Mouse (Mus musculus) adrenal gland, adult 18-20 months (tissue): ENCODE measurements around the gene Tagln3. TPM values are rescaled to one million over a fixed set of nuclear protein-coding genes. Genes with fewer than 3 reads are reported as not detected.
A peak's percentile ranks its signal among the peaks of the same experiment; 100 is the strongest.

Experiments
- DNase-seq, 2 experiments: peaks; one replicate each; pipeline ENCODE4 v3.0.0; 2021 to 2022; ENCODE audit warnings: low spot score in 2 of 2
- total RNA-seq, 2 experiments: library from RNA; stranded (reverse); gene quantifications; 1 replicate in 1 of 2; 2 replicates in 1 of 2; pipeline ENCODE4 v1.2.3; 2021

Gene Tagln3
- total RNA-seq, 2 experiments from 2014 or later: 3.4 to 4.8 TPM

DNA sequence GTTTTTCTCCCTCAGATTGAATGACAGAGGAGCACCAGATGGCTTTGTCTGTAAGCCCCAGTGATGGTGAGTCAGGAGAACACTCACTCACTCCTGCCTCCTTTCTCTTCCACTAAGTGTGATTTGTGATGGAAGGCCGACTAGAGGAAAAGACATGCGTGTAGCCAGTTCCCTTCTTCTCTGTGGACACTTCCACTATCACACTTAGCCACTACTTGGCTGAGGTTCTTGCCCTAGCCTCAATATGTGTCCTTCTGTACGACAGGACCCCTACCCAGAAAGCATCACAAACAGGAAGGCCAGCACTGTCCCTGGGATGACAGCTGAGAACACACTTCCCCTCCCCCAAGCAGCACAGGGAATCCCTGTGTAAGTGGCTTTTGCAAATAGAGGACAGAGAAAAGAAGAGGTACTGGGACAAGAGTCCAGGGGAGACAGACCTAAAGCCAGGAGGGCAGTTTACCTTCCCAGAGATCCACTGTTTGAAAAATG is 1.9 kb downstream of the Tagln3 start:
- no peak for DNase-seq

DNA sequence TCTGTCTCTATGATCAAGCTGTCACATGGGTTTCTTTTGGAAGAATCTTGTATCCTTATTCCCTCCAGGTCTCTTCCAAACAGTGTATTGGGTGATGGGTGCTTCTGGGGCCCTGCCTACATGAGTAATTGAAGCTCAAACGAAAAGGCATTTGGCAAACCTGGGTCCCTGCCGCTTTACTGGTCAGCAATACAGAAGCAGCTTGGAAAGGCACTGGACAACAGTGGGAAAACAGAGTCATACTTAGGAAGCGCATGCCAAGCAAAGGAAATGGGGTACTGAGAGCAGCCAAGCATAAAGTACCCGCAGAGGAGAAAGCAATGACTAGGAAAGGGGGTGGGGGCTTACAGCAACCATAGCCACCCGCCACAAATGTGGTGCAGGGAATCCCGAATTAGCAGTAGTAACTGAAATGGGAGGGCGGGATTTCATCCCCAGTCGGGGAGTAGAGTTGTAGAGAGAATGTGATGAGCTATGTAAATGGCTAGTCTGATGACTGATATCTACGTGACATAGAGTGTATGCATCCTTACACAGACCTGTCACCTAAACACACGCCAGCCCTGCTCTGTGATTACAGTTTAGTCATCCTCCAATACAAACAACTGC is 4.3 kb downstream of the Tagln3 start:
- DNase-seq: no peak

DNA sequence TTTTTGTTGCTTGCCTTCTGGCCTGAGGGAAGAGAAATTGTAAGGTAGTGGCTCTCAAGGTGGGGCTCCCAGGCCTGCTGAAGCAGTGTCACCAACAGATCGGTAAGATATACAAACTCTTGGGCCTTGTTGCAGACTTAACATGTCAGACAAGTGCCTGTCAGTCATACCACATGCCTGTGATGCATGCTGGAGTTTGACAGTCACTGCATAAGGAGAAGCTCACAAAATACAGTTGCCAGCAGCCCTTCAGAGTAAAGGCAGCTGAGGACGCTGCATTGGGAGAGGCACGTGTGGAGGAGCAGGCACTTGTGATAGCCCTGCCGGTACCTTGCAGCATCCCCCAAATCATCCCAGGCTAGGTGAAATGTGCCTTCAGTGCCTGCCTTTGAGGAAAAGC is 6.1 kb downstream of the Tagln3 start:
- DNase-seq: no peak

DNA sequence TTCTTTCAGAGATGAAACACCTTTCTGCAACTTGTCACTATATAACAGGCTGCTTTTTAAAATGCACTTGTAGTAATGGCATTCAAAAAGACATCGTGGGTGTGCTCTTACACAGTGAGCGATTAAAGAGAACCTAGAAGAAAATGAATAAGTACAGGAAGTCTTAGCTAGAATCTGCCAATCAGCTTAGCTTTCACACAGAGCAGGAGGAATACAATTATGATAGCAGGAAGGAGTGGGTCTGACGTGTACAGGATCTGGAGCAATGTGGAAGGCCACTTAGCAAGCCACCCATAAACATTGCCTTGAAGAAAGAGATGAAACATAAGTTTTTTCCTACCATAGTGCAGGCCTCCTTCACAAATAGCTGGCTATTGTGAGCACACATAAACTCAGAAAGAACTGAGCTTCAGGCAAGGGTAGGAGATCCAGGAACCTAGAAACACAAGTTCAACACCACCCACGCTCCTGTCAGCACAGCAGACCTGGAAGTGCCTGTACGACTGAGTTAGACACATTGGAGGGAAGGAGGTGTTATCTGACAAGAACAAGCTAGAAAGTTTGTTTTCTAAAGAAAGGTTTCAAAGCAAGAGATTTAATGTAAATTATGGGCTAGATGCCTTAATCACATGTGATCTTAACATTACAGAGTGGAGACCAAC is 9.8 kb downstream of the Tagln3 start:
- no peak for DNase-seq

DNA sequence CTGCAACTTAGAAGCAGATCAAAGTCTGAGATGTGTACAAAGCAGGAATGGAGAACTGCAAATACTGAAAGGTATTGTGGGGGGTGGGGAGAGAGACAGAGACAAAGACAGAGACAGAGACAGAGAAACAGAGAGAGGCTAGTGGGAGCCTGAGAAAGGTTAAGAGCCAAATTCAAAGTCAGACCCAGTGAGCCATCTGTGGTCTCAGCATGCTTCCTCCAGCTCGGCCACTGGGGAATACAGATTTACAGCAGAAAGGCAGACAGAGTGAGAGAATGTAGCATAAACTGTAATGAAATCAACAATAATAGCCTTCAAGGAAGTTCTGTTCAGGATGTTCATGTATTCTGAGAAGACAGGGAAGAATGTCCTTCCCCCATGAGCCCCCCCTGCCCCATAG is 10.5 kb downstream of the Tagln3 start:
- no peak for DNase-seq

DNA sequence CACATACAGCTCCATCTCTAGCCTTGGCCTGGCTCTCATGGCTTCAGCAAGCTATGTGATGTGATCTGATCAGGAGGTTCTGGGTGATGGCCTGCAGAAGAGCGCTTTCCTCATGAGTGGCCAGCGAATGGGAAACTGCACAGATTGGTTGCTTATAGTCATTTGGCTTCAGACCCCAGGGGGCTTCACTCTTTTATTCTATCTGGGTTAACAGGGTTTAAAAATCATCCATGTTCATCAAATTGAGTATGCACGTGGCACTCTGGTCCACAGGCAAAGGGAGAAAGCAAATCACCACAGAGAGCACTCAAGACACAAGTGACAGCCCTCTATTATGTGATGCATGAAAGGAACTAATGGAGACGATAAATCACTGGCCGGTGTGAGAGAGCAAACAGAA is 11.1 kb downstream of the Tagln3 start:
- no peak for DNase-seq

DNA sequence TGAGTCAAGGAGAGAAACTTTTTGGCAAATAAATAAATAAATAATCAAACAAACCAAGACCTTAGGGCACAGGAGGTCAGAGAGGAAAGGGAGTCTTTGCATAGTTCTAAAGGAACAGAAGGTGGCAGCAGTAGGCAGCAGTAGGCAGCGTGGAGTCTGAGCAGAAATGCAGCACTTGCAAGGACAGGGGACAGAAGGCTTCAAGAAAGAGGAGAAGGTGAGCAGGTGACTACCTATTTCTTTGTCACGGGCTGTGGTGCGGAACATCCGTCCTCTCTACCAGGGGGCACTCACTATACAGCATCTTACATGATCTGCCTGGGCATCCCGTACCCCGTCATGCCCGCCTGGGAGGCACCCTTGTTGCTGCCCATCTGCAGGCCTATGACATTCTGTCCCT is 13.1 kb downstream of the Tagln3 start:
- DNase-seq: no peak

DNA sequence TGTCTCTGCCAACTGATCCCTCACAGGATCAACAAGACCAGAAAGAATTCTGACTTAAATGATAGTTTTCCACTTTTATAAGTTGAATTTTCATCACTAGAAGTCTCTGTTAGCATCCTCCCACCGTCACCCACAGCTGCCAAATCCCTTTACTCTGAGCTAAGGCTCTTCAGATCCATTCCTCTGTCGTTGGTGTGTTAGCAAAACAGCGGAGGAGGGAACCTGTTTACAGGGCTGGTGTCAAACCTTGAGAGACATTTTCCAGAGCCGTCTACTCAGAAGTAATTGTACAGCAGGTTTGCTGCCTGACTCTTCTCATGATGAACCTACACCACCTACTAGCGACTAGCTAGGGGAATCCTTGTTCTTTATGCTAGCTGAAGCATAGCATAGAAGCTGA is 25.1 kb downstream of the Tagln3 start:
- DNase-seq: no peak

DNA sequence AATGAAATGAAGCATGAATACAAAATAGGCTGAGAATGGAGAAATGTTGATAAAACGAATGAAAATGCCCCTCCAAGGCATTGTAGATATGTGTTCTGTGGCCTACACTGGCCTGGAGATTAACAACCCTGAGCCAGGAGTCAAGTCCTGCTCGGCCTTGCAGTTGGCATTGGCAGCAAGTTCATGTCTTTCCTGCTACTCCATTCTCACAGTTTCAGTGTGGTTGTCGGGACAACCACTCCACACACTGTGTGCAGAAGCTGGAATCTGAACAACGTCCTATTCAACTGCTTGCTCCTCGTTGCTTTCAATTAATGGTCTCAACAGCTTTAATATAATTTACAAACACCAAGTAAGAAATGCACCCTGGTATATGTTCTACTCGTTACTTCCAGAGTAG is 26.4 kb downstream of the Tagln3 start:
- DNase-seq: no peak

DNA sequence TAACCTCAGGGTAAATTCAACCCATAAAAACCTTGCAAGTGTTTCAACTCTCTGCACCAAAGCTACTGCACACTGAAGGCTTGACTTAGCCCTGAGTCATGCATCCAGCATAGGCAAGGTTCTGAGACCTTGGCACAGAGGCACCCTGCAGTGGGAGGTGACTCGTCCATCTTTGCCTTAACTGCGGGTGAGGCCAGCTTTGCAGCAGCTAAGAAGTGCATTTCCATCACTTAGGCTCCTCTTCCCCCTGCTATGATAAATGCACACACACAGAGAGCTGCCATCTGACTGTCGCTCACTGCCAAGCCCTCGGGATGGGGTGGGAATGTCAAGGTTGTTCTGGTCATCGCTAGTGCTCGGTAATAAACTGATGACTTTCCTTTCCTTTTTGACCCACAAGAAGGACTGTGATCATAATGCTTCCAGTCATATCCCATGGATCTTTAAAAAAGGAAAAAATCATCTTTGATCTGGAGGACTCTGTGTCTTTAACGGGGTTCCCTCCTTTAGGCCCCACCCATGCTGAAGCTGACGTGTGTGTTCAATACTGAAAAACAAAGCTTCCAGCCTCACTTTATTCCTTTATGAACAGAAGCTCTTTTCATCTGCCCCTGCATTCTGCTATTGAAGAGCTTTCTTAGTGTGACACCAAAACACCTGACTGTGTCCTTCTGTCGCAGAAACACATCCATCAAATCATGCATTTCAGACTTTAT is 28.8 kb downstream of the Tagln3 start:
- DNase-seq: peak in 1 of 2 experiments; percentile 23

DNA sequence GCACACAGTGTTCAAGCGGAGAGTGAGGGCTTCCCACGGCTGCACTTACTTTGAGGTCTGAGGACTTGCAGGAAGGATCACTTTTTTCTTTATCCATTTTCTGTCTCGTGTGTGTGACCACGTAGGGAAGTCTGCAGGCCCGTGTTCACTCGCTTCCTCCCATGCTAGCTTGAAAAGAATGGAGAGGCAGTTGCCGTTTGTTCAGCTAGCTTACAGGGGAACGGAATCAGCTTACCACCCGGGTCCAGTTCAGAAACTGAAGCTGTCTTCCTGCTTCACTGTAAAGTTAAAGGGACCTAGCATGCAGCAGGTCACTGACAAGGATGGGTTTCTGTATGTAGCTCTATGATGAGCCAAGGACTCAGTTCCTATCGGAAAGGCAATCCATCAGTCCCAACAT is 30.9 kb downstream of the Tagln3 start, which contains the start of gene Tmprss7:
TSS of gene Tmprss7 (minus strand) at position 101 of the 400 bp plus-strand sequence.
- no peak for DNase-seq

DNA sequence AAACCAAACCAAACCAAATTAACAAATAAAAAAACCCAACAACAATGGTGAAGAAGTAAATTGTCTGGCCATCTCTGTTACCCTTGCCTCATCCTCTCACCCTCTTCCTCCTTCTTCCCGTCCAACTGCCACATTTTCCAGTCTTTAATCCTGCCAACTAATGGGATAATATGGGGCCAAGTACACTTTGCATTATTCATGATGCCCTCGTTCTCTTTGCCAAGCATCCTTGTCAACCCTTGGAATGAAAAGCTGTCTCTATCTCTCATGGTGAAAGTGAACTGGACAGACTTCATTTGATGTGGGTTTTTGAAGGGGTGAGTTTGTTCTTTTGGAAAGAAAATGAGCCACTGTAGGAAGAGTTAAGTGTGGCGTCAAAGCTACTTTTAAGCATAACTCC is 31.6 kb downstream of the Tagln3 start:
- DNase-seq: no peak

DNA sequence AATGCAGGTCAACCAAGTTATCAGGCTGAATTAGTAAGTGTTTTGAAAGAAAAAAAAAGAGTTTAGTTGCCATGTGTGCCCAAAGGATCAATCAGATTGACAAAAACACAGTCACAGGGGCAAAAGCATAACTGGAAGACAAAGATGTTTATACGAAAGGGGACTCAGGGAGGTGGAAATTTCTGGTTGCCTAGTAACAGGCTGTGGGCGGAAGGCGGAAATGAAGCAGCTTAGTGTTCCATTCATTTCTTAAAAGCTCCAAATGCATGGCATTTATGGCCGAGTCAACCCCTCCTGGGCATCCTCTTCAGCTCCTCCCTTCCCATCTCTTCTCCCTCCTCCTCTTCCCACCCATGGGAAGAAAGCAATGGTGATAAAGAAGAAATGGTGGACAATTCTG is 34.2 kb downstream of the Tagln3 start:
- DNase-seq: no peak

DNA sequence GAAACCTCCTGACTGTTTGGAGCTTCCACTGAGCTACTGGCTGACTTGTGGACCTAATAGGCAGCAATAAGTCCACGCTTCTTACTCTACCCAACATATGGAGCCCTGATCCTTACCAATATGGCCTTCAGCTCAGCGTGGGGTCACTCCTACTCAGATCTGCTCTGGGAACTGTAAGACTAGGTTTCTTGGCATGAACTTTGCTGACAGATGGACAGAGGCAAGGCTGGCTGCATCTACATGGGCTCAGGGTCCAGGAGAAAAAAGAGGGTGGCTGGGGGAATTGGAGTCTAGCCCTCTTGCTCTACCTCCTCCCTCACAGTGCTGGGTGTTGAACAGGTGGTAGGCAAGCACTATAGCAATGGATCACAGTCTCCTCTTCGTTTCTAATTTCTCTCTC is 37.6 kb downstream of the Tagln3 start:
- DNase-seq: no peak

DNA sequence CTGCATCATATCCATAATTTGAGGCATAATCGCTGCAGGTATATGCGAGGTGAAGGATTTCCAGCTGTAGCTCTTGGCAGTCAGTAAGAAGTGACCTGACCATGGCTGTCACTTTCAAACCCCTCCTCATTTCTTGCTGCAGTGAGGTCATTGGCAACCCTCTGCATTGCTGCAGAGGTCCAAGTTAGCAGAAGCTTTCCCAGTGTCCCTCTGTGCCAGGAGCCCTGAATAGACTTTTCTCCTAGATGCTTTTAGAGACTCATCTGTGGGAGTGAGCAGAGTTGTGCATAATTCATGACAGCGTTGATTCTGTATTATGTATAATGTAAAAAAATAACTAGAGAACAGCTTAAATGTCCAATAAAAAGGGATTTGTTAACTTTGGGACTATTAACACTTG is 39.1 kb downstream of the Tagln3 start:
- no peak for DNase-seq

DNA sequence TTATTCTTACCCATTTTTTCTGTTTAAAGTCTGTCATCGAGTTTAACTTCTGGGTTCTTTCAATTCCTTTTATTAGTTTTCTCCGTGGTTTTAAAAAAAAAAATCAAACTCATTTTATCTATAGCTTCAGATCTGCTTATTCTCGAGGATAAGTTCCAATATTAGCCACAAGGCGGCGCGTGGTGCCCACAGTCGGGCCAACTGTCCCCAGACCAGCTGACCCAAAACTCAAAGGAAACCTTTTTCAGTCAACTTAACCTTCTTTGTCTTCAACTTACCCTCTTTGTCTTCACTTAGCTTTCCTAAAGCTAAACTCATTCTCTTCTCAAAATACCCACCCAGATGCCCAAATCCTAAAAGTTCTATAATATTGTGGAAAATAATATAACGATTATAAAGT is 39.6 kb downstream of the Tagln3 start:
- DNase-seq: peak; percentile 71 to 73

DNA sequence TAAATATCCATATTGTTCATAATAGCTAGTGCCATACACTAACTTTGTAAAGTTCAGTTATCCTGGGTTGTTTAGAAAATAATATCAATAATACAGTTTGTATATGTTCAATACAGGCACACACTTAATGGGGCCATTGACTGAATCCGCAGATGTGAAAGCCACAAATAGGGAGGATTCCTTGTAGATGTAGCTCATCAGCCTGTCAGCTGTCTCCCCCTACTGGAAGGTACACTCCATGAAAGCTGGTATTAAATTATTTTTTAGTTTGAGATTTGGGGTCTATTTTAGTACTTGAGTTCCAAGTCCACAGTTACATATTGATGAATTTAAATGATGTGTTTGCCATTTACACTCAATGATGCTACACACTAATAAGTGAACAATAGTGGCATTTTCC is 47.9 kb downstream of the Tagln3 start:
- DNase-seq: no peak

DNA sequence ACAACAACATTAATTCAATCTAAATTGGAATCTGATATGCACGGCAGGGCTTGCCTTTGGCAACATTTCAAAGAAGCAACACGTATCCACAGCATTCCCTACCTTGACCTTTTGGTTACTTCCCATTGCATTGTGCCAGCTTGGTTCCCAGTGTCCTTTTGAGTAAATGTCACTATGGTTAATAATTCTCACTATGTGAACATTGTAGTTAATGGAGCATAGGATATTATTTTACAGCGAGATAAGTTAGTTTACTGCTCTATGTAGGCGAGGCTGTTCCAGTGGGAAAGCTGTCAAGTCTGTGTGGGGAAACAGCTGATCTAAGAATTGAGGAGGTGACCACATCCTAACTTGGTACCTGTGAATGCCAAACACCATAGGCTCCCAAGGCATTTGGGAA is 54.4 kb downstream of the Tagln3 start:
- peak in 1 of 2 experiments; percentile 18 for DNase-seq

DNA sequence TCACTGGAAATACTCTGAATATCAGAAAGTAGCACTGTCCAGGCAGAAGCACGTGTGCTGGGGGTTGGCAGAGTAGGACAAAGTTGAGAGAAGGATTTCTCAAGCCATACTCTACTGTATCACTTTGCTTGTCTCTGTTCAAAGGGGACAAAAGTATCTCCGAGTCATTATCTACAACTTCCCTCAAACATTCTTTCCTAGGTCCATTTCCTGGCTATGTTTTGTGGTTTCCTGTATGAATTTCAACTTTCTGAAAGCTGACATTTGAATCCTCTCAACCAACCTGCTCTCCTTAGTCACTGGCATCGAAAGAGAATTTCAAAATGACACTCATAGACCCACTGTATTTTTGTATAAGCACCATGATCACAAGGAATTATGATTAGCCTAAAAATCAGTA is 56.2 kb downstream of the Tagln3 start:
- DNase-seq: no peak

DNA sequence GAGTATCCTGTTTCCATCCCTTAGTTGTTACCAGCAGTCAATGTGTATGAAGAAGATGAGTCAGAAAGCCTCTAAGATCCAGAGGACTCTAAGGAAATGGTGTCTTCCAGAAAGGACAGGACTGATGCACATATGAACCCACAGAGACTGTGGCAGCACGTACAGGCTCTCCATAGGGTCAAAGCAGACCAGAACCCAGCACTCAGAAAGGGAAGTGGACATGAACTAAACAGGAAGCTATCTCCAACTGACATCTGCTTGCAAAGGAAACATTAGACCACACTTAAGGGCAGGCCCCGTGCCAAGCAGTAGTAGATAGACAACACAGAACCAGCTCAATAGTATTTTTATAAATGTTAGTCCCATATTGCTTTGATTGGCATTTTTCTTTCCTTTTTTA is 58.3 kb downstream of the Tagln3 start:
- no peak for DNase-seq

DNA sequence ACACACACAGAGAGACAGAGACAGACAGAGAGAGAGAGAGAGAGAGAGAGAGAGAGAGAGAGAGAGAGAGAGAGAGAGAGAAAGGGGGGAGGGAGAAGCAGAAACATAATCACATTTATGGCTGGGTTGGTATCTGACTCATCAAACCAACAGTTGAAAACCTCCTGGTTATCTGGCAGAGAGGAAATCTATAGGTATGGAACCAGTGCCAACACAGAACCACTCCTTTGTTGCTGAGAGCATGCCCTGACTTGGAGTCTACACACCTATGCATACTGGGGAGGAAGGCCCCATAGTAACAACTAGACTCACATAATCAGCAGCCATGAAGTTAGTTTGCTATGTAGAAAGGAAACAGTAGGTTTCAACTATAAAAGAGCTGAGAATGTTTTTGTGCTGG is 62.0 kb downstream of the Tagln3 start:
- no peak for DNase-seq
